Comparison of ENCODE assay signal across 21 mouse cellular contexts in genomic region chr3:100236725-100237436, GRCm38 (mm10).
"Had no signal": no experiment of that assay in that cellular context is flagged by ENCODE, and none has a peak within 500 bp of the region (broad histone marks: within the 10 kb centered on the region; RNA-seq: fewer than 3 reads in every experiment).

No protein-coding gene starts in this region.

- H3K4me2 ChIP-seq: limb, embryonic 13.5 days; liver, embryonic 12.5 days; liver, embryonic 15.5 days; lung, embryonic 15.5 days; midbrain, embryonic 13.5 days had no signal

- H3K4me1 ChIP-seq: limb, embryonic 10.5 days; limb, embryonic 13.5 days; liver, embryonic 12.5 days; liver, embryonic 15.5 days; lung, embryonic 15.5 days; megakaryocyte, embryonic 14.5 days; midbrain, embryonic 10.5 days; midbrain, embryonic 13.5 days had no signal

- H3K4me3 ChIP-seq: layer of hippocampus, adult 2 months; limb, embryonic 10.5 days; limb, embryonic 13.5 days; liver, embryonic 12.5 days; liver, embryonic 15.5 days; lung, embryonic 15.5 days; megakaryocyte, embryonic 14.5 days; midbrain, embryonic 10.5 days; midbrain, embryonic 13.5 days; myocyte had no signal

- H3K9me3 ChIP-seq: limb, embryonic 10.5 days; limb, embryonic 13.5 days; liver, embryonic 12.5 days; liver, embryonic 15.5 days; lung, embryonic 15.5 days; midbrain, embryonic 10.5 days; midbrain, embryonic 13.5 days had no signal

- ATAC-seq: liver, embryonic 12.5 days; midbrain, embryonic 13.5 days; midbrain, embryonic 16.5 days had no signal

- H3K27ac ChIP-seq: kidney, postnatal 0 days; layer of hippocampus, adult 2 months; limb, embryonic 10.5 days; limb, embryonic 13.5 days; liver, embryonic 12.5 days; liver, embryonic 15.5 days; lung, embryonic 15.5 days; midbrain, embryonic 10.5 days; midbrain, embryonic 13.5 days had no signal

- DNase-seq: kidney, postnatal 25 days; layer of hippocampus, adult 9-11 months; liver; lung, adult 18-20 months; lung, postnatal 10 days; lung, postnatal 36 days; thymus, adult 18-20 months; thymus, postnatal 14 days; thymus, postnatal 4 days had no signal

- H3K36me3 ChIP-seq: limb, embryonic 10.5 days; limb, embryonic 13.5 days; liver, embryonic 12.5 days; liver, embryonic 15.5 days; lung, embryonic 15.5 days; midbrain, embryonic 10.5 days; midbrain, embryonic 13.5 days had no signal

- H3K27me3 ChIP-seq: limb, embryonic 13.5 days; liver, embryonic 12.5 days; liver, embryonic 15.5 days; lung, embryonic 15.5 days; megakaryocyte, embryonic 14.5 days; midbrain, embryonic 13.5 days had no signal

- H3K9ac ChIP-seq: limb, embryonic 13.5 days; liver, embryonic 12.5 days; liver, embryonic 15.5 days; lung, embryonic 15.5 days; midbrain, embryonic 13.5 days had no signal
